Mouse (Mus musculus): Measurements from ENCODE around the gene Senp2.

- TF ChIP-seq POLR2A (IDR thresholded peaks at IDR 0.05; ENCODE audit: borderline replicate concordance, insufficient read depth, low read length) (no peak), CTCF (IDR thresholded peaks at IDR 0.05; ENCODE audit: borderline replicate concordance, insufficient read depth, low read depth, low read length) (no peak)
These were observed 37.8 kb upstream of the Senp2 start for GRCm38 (mm10) chr16:21971446-21971845.
